Mouse (Mus musculus) C2C12 (cell line): Measurements from ENCODE around the gene Itga7.

Experiments used
- CEBPB ChIP-seq: IDR thresholded peaks from one replicate; pipeline ENCODE4 v1.6.1; 2011; ENCODE audit warnings: low read depth, mild to moderate bottlenecking, control low read depth, moderate library complexity
- CTCF ChIP-seq: IDR thresholded peaks from one replicate; pipeline ENCODE4 v1.5.1; 2011; ENCODE audit not compliant: control insufficient read depth, insufficient read depth, insufficient read length
- FOSL1 ChIP-seq: IDR thresholded peaks from one replicate; pipeline ENCODE4 v1.8.0; 2011; ENCODE audit warnings: mild to moderate bottlenecking, low read length; ENCODE audit not compliant: poor library complexity, insufficient read depth, severe bottlenecking
- MAX ChIP-seq: IDR thresholded peaks from one replicate; pipeline ENCODE4 v1.6.1; 2011; ENCODE audit warnings: mild to moderate bottlenecking, control low read depth
- MYOD1 ChIP-seq: IDR thresholded peaks from one replicate; pipeline ENCODE4 v1.6.1; 2011; ENCODE audit warnings: low read depth; ENCODE audit not compliant: control insufficient read depth, insufficient read length
- MYOG ChIP-seq: IDR thresholded peaks from one replicate; pipeline ENCODE4 v1.6.1; 2011; ENCODE audit not compliant: control insufficient read depth, insufficient read length; ENCODE audit errors: extremely low read depth
- USF1 ChIP-seq: IDR thresholded peaks from one replicate; pipeline ENCODE4 v1.6.1; 2011; ENCODE audit warnings: low read depth, mild to moderate bottlenecking, control low read depth, moderate library complexity

DNA sequence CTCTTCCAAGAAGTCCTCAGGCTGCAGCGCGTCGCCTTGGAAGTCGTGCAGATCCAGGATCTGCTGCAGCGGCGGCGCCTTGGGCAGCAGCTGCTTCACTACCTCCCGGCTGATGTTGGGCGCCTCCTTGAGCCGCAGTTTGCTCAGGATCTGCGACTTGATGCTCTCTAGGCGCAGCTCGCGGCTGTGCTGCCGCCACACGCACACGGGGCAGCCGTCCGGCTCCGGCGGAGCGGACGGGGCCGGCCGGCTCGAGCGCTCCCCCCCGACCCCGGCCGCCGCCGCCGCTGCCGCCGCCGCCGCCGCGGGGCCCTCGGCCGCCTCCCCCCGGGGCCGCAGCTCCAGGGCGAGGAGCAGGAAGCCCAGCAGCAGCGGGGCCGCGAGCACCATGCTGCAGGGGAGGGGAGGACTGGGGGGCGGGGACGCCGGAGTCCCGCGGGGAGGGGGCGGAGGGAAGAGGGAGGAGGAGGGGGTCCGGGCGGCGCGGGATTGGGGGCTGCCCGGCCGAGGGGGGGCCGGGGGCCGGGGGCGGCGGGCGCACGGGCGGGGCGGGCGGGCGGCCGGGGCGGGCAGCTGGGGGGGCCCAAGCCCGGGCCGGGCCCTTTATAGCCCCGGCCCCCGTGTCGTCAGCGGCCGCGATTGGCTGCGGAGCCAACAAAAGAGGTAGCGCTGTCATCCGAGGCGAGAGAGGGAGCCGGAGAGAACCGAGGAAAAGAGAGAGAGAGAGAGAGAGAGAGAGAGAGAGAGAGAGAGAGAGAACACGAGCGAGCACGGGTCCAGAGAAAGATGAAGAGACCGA is 42.1 kb upstream of the Itga7 start, which contains the start of gene Gdf11:
- TF ChIP-seq MAX (no peak), CTCF (no peak), USF1 (no peak), CEBPB (no peak), MYOD1 (no peak), MYOG (no peak), FOSL1 (no peak)
